Mouse (Mus musculus): ENCODE data around the gene Fam227b. TPM values are rescaled to one million over a fixed set of nuclear protein-coding genes. Genes with fewer than 3 reads are reported as not detected.

Fam227b gene
- total RNA-seq (2021): not detected
- long read RNA-seq, experiment 1: 0 reads
- long read RNA-seq, experiment 2: 0 reads

DNA sequence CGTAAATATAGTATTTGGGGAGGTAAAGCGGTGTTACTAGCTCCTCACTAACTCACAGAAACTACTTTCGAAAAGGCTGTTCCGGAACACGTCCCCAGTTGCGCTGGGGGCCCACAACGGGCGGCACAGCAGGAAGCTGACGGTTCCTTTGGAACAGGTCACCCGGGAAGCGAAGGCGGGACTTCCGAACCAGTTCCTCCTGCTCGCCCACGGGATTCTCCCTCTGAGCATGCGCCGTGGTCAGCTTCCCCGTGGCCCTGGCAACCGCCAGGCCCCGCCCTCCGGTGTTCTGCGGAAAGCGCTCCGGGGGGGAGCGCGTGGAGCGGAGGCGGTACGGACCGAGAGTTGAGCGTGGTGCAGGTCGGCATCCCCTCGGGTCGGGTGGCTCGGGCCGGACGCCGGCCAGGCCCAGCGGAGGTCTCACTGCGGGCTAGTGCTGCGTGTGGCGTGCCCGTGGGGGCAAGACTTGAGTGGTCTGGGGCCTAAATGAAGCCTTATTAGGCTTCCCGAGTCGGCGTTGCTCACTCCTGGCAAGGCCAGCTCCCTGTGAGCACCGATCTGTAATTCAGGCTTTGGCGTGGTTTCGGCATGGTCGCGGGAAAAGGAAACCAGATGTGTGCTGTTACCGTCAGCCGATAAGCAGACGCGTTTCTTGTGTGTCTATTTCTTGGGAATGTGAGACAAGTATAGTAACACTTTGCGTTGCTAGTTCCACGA, at the start of gene Fam227b, which contains the start of gene Dtwd1:
Gene Fam227b (minus strand): TSS at position 150 of the 717 bp plus-strand sequence.
Gene Dtwd1 (plus strand): TSS at position 287 of the 717 bp plus-strand sequence.
- peak; percentile 98 for DNase-seq
- intact Hi-C loops (cut with DNase I): loop anchor here (5.0 kb wide), 1 partner anchor 290 kb away; no protein-coding TSS in a partner anchor

DNA sequence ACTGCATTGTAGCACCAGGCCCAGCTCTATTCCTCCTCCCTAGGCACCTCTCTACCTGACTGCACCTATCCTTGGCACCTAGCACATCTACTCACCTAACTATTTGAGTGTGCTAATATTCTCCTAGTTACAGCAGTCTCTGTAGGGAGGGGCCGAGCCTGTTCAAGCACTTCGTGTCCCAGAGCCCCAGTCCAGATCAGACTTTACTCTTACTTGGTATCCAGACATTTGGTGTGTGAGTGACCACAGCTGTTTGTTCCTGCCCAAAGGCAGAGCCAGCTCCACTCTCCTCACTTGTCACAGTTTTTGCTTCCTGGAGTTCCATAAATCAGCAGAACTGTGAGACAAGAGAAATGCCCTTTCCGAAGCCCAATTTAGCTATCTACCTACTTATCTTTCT, 47.2 kb upstream of the Fam227b start:
- DNase-seq: no peak
- intact Hi-C loops (cut with DNase I): no loop called here

DNA sequence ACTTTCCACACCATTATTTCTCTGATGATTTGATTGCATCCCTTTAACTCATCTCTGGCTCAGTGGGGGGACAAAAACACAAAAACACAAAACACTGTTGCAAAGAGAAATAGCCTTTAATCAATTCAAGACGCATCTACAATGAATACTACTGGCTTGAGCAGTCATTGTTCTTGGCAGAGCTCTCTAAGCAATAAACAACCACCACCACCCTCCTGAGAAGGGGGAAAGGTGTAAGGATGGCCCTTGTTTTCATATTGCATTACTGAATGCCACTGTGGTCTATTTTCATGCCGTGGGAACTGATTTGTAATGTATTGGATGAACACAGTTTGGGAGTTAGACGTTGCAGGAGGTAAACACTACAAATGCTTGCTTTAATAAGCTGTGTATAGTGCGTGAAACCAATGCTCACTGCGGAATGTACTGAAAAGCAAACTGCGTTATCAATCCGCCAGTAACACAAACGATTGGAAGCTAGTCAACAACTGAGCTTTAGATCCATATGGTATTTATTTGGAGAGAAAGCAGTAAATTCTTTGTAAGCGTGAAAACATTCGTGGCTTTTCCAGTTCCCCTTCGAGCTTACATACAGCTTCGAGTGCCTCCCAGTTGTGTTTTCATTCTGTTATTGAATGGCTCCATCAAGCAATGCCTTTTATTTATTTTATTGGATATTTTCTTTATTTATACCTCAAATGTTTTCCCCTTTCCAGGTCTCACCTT, 44.0 kb upstream of the Fam227b start:
- DNase-seq: no peak
- intact Hi-C loops (cut with DNase I): no loop called here

DNA sequence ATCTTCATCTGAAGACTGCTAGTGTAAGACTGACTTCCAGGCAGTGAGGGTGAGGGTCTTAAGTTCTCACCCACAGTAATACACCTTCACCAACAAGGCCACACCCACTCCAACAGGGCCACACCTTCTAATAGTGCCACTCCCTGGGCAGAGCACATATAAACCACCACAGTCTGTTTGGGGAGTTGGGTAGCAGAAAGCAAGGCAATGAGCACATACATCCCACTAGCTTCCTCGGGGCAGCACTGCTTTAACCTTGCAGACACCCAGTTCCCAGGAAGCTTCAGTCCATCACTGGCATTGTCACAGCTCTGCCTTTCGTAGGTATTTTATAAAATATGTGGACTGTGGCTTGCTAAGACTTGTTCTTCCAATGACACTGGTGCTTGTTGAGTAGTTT, 40.3 kb upstream of the Fam227b start:
- intact Hi-C loops (cut with DNase I): no loop called here

DNA sequence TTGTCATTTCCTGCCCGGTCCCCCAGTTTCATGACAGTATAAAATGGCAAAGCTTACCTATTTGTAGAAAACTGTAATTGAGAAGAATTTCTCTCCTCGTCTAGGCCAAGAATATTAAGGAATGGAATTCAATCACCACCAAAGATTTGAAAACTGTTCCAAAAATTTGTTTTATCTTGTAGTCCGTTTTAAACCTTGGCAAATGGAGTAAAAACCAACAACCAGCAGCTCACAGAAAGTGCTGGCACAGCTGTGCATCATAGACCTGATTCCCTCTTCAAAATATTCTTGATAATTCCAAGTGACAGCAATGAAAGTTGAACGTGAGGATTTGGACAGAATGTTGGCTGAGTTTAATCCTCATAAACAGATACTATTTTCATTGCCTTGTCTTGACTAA, 39.5 kb upstream of the Fam227b start:
- no peak for DNase-seq
- intact Hi-C loops (cut with DNase I): no loop called here

More for the DNA sequence above, 40.3 kb upstream of the Fam227b start:
- no peak for DNase-seq

DNA sequence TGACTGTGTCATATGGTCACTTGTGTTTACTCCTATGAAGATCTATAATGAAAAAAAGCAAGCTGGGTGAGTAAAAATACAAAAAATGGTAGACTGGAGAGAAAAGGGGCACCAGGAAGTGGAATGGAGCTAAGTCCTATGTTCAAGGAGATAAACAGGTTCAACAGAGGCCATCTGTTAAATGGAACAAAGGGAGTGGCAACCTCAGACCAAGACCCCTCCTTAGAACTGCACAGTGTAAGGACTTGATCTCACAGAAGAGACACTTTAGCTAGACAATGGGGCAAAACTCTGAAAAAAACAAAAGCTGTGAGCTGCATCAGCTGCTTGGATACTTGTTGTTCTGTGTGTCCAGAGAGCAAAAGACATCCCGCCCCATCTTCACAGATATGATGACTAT, 19.6 kb upstream of the Fam227b start:
- intact Hi-C loops (cut with DNase I): no loop called here

DNA sequence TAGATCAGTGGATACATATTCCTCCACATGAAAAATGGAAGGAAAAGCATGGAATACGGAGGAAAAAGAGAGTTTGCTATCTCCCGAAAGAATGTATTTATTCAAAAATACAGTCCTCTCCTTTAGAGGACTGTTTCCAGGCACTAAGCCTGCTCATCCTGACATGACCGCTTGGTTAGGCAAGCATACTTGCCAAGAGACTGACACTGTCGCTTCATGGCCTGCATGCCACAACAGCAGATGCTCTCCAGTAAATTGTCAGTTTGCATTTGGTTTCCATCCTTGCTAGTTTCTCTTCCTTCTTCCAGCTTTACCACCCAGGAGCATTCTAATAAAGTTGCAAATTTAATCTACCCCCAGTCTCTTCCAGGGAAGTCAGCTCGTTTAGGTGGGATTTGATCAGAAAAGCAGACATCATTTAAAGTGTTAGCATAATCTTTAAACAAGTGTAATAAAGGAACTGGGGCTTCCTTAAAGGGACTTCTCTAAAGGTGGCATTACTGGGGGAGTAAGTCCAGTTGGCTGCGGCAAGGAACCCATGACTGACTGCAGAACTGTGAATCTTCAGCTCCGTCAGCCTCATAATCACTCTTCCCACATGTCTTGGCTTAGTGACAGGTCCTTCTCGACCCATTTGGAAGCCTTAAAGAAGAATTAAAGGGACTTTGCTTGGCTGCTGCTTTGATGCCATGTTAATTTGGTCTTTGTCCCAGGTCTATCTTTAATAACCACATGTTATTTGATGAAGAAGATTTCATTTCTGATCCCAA, 15.2 kb upstream of the Fam227b start:
- DNase-seq: no peak
- intact Hi-C loops (cut with DNase I): no loop called here

More for the DNA sequence above, 19.6 kb upstream of the Fam227b start:
- DNase-seq: no peak

DNA sequence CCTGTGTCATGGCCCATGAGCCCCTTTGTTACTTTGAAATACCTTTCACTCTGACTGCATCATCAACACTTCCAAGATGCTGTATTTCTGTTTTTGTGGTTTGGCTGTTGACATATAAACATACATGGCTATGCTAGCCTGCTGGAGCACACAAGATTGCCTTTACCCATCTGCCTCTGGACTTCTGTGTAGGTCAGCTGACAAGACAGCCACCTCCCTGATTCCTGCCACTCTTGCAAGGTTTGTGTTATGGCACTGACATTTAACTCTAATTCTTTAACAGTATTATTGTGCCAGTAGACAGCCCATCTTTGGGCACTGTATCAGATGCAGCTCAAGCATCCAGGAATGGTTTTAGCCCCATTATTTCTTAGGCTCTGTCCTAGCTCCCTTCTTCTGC, 14.5 kb upstream of the Fam227b start:
- intact Hi-C loops (cut with DNase I): no loop called here
- DNase-seq: no peak

DNA sequence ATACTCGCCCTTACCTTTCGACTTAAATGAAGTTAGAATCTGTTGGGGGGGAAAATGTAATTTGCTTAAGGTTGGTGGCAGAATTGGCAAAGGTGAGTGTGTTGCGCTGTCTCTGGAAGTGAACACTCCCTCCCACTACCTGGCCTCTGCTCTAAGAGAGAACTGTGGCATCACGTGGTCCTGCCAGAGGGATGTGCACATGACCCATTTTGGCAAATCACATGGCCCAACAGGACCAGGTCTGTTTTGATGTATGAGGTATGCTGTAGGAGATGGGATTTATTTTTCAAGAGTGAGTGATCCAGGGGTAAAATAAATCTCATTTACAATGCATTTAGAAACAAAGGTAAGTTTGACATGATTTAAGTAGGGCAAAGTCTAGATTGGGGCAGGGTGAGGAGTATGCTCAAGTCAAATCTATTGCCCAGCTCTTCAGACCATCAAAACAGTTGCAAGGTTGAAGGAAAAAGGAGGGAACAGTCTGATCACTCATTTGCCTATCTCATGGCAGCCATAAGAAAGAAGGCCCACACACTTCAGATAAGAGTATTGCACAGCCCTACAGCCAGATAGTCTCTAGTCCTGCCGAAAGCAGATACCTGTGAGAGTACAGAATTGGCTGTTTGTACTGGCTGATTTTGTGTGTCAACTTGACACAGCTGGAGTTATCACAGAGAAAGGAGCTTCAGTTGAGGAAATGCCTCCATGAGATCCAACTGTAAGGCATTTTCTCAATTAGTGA, 13.6 kb upstream of the Fam227b start:
- DNase-seq: no peak
- intact Hi-C loops (cut with DNase I): no loop called here

DNA sequence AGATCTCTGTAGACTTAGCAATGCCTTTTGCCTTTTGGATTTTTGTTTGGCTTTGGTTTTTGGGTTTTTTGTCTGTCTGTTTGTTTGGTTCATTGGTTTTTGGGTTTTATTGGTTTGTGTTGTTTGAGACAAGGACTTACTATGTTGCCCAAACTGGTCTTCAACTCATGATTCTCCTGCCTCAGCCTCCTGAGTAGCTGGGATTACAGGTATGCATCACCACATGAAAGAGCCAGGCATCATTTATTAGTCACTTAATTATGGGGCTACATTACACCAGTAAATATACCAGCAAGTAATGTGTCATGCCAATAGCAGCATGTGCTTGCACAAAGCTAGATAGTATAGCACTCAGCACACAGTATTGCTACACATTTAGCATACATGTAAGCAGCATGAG, 4.1 kb downstream of the Fam227b start:
- intact Hi-C loops (cut with DNase I): loop anchor here (10.0 kb wide), 1 partner anchor 113 kb away; the partner anchor contains the start of gene Fgf7
- DNase-seq: no peak

DNA sequence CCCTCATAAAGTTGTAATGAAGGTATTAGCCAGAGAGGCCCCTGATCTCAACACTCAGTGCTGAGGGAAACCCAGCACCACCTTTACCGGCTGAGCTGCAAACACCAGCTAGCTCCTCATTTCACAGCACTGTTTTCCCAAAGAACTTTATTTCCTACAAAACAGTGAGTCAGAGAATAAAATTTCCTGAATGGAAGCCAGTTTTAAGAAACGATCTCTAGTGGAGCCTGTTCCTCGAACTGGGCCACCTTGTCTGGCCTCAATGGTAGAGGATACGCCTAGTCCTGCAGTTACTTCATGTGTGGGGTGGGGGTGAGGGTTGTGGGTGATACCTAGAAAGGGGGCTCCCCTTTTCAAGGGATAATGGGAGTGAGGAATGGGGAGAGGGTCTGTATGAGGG, 57.2 kb downstream of the Fam227b start:
- intact Hi-C loops (cut with DNase I): no loop called here
- no peak for DNase-seq

DNA sequence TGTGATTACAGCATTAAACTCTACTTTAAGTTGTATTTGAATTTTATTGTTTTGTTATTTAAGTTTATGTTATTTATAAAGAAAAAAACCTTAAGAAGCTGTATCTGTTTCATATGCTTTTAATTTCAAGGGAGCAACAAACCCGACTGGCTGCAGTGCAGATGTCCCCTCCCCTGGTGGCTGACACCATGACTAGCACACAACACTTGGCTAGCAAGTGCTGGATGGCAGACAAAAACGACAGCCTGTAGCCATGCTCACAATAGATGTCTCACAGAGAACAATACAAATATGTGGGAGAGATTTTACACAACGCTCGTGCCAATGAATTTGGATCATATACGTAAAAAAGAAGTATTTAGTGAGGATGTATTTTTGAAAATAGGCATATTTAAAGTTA, 61.4 kb downstream of the Fam227b start:
- intact Hi-C loops (cut with DNase I): no loop called here
- DNase-seq: no peak

DNA sequence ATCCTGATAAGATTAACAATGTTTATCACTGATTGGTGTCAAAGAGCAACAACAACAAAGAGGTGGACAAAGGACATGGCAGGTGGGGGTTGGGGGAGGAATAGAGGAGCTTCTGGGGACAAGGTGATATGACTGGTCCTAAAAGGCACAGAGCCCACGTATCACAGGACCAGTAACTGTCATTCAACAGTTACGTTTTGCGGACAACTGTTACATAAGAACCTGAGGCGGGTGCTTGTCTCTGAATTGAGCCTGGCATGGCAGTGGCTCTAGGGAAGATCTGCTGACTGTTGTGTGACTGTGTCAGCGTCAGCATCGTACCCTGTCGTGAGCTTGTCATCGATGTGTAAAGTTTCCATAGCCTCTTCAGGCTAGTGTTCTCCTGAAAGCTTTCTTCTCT, 65.6 kb downstream of the Fam227b start:
- intact Hi-C loops (cut with DNase I): no loop called here

DNA sequence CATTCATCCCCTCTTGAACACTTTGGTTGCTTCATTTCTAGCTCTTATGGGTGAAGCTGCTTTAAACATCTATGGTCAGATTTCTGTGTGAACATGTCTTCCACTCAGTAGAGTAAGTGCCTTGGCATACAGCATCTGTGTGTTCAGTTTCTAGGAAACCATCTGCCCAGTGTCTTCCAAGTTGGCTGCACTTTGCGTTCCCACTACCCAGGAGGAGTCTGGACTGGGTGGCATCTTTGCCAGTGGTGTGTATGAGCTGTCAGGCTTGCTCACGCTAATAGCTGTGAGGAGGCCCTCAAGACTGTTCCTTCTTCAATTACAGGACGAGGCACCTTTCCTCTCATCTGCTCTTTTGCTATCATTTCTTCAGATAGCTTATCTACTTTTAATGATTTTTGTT, 67.5 kb downstream of the Fam227b start:
- DNase-seq: no peak
- intact Hi-C loops (cut with DNase I): no loop called here

More for the DNA sequence above, 65.6 kb downstream of the Fam227b start:
- no peak for DNase-seq

DNA sequence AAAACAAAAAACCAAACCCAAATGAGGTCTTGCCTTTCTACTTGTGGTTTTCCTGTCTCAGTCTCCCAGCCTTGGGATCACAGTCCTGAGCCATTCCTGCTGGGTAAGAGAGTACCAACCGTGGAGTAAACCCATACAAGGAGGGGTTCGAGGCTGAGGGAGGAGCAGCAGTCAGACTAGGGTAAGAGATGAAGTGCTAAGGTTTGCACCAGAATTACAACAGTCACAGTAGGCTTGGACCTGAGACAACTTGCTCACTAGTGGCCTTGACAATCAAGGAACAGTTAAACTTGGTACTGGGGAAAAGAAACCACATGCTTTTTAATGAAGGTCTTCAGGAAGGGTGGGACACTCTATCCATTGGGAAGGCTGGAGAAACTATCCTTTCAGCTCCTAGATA, 72.7 kb downstream of the Fam227b start:
- DNase-seq: no peak
- intact Hi-C loops (cut with DNase I): no loop called here

DNA sequence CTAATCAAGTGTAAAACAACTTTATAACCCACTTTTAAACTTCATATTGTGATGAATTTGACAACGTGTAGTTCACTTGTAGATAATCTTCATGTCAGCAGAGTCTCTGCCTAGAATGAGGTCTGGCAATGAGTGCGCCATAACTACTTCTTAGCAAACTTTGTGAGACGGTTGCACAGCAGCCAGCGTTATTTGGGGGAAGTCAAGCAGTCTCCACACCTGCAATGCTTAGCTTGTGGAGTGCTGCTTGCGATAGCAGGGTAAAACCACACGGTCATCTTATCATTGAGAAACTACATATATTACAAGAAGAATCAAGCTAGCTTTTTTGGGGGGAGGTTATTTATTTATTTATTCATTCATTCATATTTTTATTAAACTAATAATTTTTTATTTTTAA, 75.3 kb downstream of the Fam227b start:
- no peak for DNase-seq
- intact Hi-C loops (cut with DNase I): no loop called here

DNA sequence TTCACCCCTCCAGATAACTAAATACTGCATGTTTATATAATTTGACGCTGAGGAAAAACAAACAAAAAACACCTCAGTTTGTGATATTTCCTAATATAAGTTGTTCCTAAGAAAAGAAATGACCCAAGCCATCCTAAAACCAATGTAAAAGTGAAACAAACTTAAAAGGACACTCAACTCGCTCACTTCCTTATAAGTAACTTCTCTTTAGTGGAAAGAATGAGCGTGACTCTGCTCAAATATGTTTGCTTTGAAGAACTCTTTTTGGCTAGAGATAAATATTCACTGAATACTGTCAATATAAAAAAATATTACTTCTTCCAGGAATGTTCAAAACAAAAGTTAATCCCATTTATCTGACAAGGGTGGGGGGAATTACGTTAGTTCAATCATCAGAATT, 78.1 kb downstream of the Fam227b start:
- intact Hi-C loops (cut with DNase I): no loop called here
- DNase-seq: no peak

DNA sequence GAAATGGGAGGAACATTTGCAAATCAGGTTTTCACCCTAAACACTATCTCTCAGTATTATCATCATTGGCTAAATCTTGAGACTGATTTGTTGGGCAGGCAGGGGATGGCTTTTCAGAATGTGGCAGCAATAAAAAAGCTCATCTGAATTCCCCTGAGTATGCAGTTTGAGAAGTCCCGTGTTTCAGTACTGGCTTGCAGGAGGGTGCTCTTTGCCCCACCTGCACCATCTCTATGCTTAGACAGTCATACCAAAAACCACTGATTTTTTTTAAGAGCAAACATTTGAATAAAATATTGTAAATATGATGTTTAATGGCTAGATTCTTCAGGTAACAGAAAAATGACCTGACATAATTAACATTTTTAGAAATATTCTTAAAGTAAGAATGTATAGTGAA, 82.1 kb downstream of the Fam227b start:
- intact Hi-C loops (cut with DNase I): no loop called here
- no peak for DNase-seq

DNA sequence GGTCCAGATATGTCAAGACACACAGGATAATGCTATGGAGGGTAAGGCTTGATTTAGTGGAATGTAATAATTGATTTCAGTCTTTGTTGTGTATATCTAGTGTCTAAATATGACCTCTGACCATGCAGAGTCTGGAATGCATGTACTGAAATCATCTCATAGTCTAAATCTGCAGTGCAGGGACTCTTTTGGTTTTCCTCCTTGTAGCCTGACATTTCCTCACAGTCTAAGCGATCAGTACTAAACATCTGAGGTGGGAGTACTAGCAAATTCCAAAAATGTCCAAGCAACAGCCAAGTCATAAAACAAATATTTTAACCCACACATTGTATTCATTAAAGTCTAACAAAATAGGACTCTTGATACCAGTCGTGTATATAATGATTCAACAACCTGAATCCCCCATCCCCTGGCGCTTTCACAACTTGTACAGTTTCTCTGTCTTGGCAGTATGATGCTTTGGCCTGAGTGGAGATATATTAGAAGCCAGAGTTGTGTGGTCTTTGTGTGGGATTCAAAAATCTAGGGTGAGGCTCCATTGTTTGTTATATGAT, 86.4 kb downstream of the Fam227b start:
- intact Hi-C loops (cut with DNase I): no loop called here
- DNase-seq: no peak

DNA sequence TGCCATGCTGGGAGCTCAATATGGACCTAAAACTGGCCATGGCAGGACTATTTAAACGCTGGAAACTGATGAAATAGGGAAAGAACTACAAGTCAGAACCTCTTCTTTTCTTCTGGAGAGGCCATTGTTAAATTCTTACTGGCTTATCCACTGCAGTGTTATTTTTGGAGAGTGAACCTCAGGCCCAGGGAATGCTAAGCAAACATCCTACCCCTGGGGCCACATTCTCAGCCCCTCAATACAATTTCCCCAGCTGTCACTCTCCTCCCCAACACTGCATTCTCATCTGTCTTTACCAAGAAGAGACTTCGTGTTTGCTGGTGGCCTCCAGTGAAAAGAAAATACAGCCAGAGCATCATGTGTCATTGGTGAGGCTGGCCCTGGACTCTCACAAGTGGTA, 87.0 kb downstream of the Fam227b start:
- intact Hi-C loops (cut with DNase I): no loop called here
- no peak for DNase-seq
